Mouse (Mus musculus) hindbrain, embryonic 13.5 days (tissue): ENCODE measurements around the gene Mxd1. TPM values are rescaled to one million over a fixed set of nuclear protein-coding genes. Genes with fewer than 3 reads are reported as not detected.
A peak's percentile ranks its signal among the peaks of the same experiment; 100 is the strongest.

Source experiments
- ATAC-seq: fragments of 200-750 bp; cut with Nextera tagmentation; 2 replicates; pipeline ENCODE4 v1.8.0; 2017; ENCODE audit warnings: moderate TSS enrichment; ENCODE audit not compliant: low FRiP score
- H3K27ac ChIP-seq: fragments of 300-500 bp; sonication (generic); 2 replicates; pipeline ENCODE4 v1.5.1; 2015; ENCODE audit warnings: inconsistent platforms, mild to moderate bottlenecking, moderate library complexity
- H3K27me3 ChIP-seq: fragments of 300-500 bp; sonication (generic); 2 replicates; pipeline ENCODE4 v1.6.1; 2015; ENCODE audit warnings: mild to moderate bottlenecking, inconsistent platforms
- H3K36me3 ChIP-seq: fragments of 300-500 bp; sonication (generic); 2 replicates; pipeline ENCODE4 v1.6.1; 2015; ENCODE audit warnings: mild to moderate bottlenecking, inconsistent platforms
- H3K4me1 ChIP-seq: fragments of 300-500 bp; sonication (generic); replicated peaks from 2 replicates; pipeline ENCODE4 v1.6.1; 2015; ENCODE audit warnings: inconsistent platforms
- H3K4me2 ChIP-seq: fragments of 300-500 bp; sonication (generic); 2 replicates; pipeline ENCODE4 v1.6.1; 2015; ENCODE audit warnings: inconsistent platforms, mild to moderate bottlenecking, moderate library complexity
- H3K4me3 ChIP-seq: fragments of 300-500 bp; sonication (generic); 2 replicates; pipeline ENCODE4 v1.5.1; 2015; ENCODE audit warnings: mild to moderate bottlenecking, inconsistent platforms
- H3K9ac ChIP-seq: fragments of 300-500 bp; sonication (generic); 2 replicates; pipeline ENCODE4 v1.6.1; 2015; ENCODE audit warnings: mild to moderate bottlenecking, inconsistent platforms
- H3K9me3 ChIP-seq: fragments of 300-500 bp; sonication (generic); 2 replicates; pipeline ENCODE4 v1.6.1; 2016; ENCODE audit warnings: inconsistent platforms
- WGBS: fragments of 180-500 bp; shearing (Covaris S2); methylation state at CpG from one replicate; pipeline ENCODE4 v1.1.7; 2015; 5-methylcytosine and 5-hydroxymethylcytosine counted together
- polyA plus RNA-seq: library from polyadenylated mRNA; unstranded; fragments of >200 nt; fragmentation: Nextera tagmentation; extraction: Ambion mirVana; gene quantifications from 2 replicates; pipeline ENCODE4 v1.2.1, GENCODE M21; 2015

Gene Mxd1
- polyA plus RNA-seq, 1 experiment from 2014 or later: 23.3 TPM

DNA sequence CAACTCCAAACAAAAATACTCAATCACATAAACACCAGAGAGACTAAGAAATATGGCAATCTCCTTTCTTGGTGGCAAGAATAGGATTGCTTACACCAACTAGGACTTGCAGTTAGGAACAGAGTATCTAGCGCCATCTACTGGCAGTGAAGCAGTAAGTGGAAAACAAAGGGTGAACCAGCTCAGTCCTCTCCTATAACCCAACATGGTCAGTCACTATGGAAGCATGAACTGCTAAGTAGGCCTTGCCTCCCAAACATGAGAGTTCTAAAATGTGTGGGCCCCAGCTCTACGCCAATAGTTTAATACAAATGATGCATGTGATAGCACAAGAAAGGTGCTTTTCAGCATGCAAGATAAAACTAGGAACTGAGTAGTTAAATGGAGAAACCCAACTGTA lies 1.9 kb upstream of the Mxd1 start:
- Histone ChIP-seq H3K4me1 (peaks cover 33% of the 10 kb centered on the region), H3K9me3 (no peaks in the 10 kb centered on the region), H3K36me3 (peaks cover 40% of the 10 kb centered on the region), H3K4me3 (no peak overlapping the region), H3K9ac (no peak overlapping the region), H3K4me2 (no peak overlapping the region), H3K27ac (0 out of 2 replicates have a peak overlapping the region, but pooled peaks have one; percentile 20), H3K27me3 (no peaks in the 10 kb centered on the region)
- 13% methylated on average over 2 of the region's 2 CpGs for WGBS
- ATAC-seq: no peak

DNA sequence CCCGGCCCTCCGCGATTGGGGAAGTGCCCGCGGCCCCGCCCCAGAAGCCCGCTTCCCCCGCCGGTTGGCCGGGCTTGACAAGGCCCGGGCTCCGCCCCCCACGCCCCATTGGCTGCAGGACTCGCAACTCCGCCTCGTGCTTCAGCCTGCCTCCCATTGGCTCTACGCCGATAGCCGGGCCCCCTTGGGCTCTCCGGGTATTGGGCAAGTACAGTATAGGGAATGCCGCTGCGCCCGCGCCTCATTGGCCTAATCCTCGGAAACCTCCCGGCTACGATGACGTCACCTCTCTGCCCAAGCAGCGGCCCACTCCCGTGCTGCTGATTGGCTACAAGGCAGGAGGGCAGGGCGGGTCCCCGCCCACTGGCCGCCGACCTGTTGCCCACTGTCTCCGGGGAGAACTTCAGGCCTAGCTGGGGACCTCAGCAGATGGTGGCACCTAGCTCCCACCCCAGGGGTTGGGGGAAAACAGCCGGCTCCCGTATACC lies 323 bp upstream of the Mxd1 start:
- Histone ChIP-seq H3K9ac (peak overlapping the region; percentile 66), H3K27me3 (no peaks in the 10 kb centered on the region), H3K4me3 (peak overlapping the region; percentile 90), H3K36me3 (peaks cover 42% of the 10 kb centered on the region), H3K27ac (peak overlapping the region; percentile 79), H3K4me1 (peaks cover 35% of the 10 kb centered on the region), H3K4me2 (peak overlapping the region; percentile 82), H3K9me3 (no peaks in the 10 kb centered on the region)
- peak; percentile 100 for ATAC-seq
- under 1% methylated on average over 31 of the region's 37 CpGs for WGBS

DNA sequence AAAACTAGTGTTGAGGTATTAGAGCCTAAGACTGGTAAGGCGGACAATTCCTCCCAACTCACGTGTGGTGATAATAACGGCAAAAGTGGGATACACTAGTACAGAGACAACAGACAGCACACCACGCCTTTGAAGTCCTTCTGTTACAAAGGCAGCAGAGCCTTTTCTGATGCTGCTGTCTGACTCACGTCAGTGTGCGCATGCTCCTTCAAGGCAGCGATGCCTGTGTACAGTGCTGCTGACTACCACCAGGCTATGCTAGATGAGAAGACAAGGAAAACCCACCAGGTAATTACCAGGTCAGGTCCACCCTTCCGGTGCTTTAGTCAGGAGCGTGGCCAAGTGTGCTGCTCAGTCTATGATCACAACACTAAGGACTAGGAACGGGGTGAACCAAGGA lies 1.9 kb downstream of the Mxd1 start:
- Histone ChIP-seq H3K27ac (no peak overlapping the region), H3K36me3 (peaks cover 43% of the 10 kb centered on the region), H3K4me2 (peak overlapping the region; percentile 90), H3K4me3 (peak overlapping the region; percentile 90; the same call in 1 of the 2 replicates), H3K4me1 (peaks cover 35% of the 10 kb centered on the region), H3K27me3 (no peaks in the 10 kb centered on the region), H3K9me3 (no peaks in the 10 kb centered on the region), H3K9ac (peak overlapping the region; percentile 95; the same call in 1 of the 2 replicates)
- no peak for ATAC-seq
- WGBS: 94% methylated on average over 10 of the region's 10 CpGs

DNA sequence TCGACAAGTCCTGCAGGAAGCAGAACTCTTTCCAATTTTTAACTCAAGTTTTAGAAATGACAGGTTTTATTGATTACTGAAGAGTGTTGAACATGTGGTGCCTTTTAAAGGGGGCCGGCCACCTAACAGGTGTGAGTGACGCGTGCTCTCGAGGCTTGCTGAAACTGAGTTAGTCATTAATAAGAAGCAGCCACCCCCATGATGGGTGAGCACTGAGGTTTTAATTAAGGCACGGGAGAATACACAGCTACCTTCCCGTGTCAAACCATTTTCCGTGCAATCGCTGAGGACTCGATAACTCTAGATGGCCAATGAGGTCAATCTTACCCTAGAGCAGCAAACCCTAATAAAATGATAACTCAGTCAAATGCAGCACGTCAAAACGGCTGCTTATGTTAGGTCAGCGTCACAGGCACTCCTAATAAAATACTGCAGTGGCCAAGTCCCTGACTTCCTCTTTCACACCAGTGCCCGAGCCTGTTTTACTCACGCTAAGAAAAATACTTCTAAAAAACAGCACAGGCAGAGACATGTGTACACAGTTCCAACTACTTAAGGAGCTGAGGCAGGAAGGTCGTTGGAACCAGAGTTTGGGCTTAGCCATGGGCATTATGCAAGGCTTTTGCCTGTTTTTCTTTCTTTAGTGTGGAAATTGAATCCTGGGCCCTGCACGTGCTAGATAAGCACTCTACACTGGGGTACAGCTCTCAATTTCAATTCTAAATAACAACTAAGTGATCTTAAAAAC lies 3.2 kb downstream of the Mxd1 start:
- no peaks in the 10 kb centered on the region for H3K9me3 ChIP-seq
- peaks cover 35% of the 10 kb centered on the region for H3K4me1 ChIP-seq
- no peak overlapping the region for H3K4me2 ChIP-seq
- no peak overlapping the region for H3K27ac ChIP-seq
- 89% methylated on average over 17 of the region's 17 CpGs for WGBS
- H3K9ac ChIP-seq: peak overlapping the region; percentile 39; the same call in 1 of the 2 replicates
- no peak overlapping the region for H3K4me3 ChIP-seq
- H3K27me3 ChIP-seq: no peaks in the 10 kb centered on the region
- ATAC-seq: no peak
- peaks cover 53% of the 10 kb centered on the region for H3K36me3 ChIP-seq

DNA sequence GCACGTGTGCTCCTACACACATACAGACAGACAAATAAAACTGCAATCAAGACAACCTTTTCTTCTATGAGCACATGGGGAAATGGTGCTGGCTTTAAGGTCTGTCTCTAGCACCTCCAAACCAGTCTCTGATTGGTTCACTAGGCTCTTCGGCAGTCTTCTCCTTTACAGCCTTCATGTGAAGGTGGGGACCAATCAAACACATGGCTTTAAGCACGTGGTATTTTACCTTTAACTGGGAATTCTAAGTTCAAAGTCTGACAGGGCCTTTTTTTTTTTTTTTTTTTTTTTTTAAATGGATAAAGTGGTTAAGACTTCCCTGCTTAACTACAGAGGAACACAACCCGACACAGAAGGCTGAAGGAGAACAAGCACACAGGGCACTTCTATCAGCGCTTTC lies 3.9 kb downstream of the Mxd1 start:
- WGBS: 89% methylated on average over 5 of the region's 5 CpGs
- Histone ChIP-seq H3K4me1 (peaks cover 33% of the 10 kb centered on the region), H3K36me3 (peaks cover 60% of the 10 kb centered on the region), H3K27ac (no peak overlapping the region), H3K27me3 (no peaks in the 10 kb centered on the region), H3K4me3 (no peak overlapping the region), H3K9me3 (no peaks in the 10 kb centered on the region), H3K4me2 (no peak overlapping the region), H3K9ac (no peak overlapping the region)
- no peak for ATAC-seq

DNA sequence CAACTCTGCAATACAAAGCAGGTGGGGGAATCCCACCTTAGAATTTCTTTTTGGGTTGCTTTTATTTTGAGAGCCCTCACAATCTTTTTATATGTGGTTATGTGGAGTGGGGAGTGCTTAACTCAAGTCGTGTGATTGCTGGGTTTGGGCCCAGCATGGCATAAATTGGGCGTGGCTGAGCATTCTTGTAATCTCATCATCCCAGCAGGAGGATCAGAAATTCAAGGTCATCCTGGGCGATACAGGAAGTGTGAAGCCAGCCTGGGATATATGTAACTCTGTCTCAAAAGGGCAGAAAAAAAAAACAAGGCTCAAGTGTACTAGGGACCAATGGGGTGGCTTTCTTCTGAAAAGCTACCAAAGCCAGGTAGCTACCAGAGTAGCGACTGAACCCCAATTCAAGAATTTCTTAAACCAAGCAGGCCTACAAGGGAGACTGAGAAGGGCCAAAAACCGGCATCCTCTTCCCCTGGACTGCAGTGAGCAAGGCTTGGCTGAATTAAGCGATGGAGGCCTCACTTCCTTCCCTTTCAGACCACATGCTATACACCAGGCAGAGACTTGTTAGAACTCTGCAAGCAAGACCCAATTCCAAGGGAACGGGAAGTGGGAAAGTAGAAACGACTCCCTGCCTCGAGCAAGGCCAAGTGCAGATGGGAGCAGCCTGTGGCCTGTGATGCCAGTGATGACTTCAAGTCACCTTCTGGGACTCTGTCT lies 8.6 kb downstream of the Mxd1 start:
- H3K27ac ChIP-seq: no peak overlapping the region
- 79% methylated on average over 9 of the region's 9 CpGs for WGBS

DNA sequence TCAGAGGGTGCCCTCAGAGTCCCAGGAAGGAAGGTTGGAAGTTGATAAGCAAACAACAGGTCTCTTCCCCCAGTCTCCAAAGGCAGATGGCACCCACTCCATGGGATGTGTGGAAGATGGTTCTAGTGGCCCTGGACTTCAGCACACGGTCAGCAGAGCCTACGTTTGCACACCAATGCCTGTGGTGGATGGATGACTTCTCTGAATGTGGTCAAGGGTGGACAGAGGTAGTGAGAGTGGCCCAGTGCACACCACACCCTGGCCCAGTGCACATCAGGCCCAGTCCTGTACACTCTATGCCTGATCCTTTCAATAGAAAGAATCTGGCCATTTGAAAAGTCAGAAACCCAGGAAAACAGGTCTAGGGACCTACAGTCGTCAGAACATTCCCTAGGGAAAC lies 10.5 kb downstream of the Mxd1 start:
- no peaks in the 10 kb centered on the region for H3K9me3 ChIP-seq
- H3K27me3 ChIP-seq: no peaks in the 10 kb centered on the region
- H3K4me1 ChIP-seq: no peaks in the 10 kb centered on the region
- no peak overlapping the region for H3K4me3 ChIP-seq
- no peak overlapping the region for H3K27ac ChIP-seq
- H3K9ac ChIP-seq: no peak overlapping the region
- 91% methylated on average over 3 of the region's 3 CpGs for WGBS
- no peak overlapping the region for H3K4me2 ChIP-seq
- peaks cover 89% of the 10 kb centered on the region for H3K36me3 ChIP-seq
- no peak for ATAC-seq

More for the DNA sequence above, 8.6 kb downstream of the Mxd1 start:
- Histone ChIP-seq H3K4me1 (no peaks in the 10 kb centered on the region; the same call in 1 of the 2 replicates), H3K4me3 (no peak overlapping the region), H3K27me3 (no peaks in the 10 kb centered on the region), H3K9me3 (no peaks in the 10 kb centered on the region), H3K9ac (no peak overlapping the region), H3K36me3 (peaks cover 88% of the 10 kb centered on the region), H3K4me2 (no peak overlapping the region)
- ATAC-seq: no peak

DNA sequence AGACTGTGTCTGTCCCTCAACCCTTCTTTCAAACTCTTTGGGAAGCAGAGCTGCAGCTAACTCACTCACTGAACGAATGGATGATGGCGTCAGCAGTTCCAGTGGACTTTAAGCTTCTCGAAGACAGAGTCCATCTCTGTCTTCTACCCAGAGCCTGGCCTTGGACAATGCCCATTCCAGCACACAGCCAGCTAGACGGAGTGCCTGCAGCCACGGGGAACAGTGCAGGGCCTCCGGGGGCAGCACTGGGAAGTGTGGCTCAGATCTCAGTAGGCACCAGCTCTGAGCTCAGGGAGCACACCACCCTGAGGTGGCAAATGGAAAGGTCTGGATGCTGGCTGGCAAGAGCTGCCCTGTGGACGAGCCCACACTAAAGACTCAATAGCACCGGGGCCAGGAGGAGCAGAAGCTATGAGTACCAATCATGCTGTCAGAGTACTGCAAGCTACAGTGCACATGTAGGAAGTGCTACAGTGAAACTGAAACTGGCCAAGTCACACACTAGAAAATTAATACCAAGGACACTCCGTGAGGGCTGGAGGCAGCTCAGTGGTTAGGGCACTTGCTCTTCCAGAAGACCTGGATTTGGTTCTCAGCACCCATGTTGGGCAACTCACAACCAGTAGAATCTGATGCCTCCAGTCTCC lies 14.6 kb downstream of the Mxd1 start:
- Histone ChIP-seq H3K4me2 (no peak overlapping the region), H3K4me3 (no peak overlapping the region), H3K27me3 (no peaks in the 10 kb centered on the region), H3K4me1 (no peaks in the 10 kb centered on the region), H3K36me3 (peaks cover 89% of the 10 kb centered on the region), H3K9ac (no peak overlapping the region), H3K27ac (no peak overlapping the region), H3K9me3 (no peaks in the 10 kb centered on the region)
- ATAC-seq: no peak
- WGBS: 82% methylated on average over 9 of the region's 9 CpGs

DNA sequence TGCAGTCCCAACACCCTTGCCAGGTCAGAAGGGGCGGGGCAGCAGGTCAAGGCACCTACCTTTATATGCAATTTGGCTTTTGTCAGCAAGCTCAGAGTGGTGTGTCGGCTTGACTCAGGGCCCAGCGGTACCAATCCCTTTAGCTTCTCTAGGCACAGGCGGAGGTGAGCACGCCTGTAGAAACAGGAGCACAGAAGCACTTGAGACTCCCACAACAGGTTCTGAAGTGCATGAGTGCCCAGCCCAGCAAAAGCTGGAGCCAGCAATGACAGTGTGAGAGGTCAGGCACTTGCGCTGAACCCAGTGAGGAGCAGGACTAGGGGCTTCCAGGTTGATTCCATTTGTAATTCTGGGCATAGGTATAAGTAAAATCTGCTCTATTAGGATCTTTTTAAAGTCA lies 15.9 kb downstream of the Mxd1 start:
- no peaks in the 10 kb centered on the region for H3K9me3 ChIP-seq
- ATAC-seq: no peak
- H3K4me2 ChIP-seq: no peak overlapping the region
- no peak overlapping the region for H3K4me3 ChIP-seq
- no peak overlapping the region for H3K27ac ChIP-seq
- no peaks in the 10 kb centered on the region for H3K27me3 ChIP-seq
- no peaks in the 10 kb centered on the region for H3K4me1 ChIP-seq
- H3K9ac ChIP-seq: no peak overlapping the region
- WGBS: 91% methylated on average over 6 of the region's 6 CpGs
- peaks cover 89% of the 10 kb centered on the region for H3K36me3 ChIP-seq

DNA sequence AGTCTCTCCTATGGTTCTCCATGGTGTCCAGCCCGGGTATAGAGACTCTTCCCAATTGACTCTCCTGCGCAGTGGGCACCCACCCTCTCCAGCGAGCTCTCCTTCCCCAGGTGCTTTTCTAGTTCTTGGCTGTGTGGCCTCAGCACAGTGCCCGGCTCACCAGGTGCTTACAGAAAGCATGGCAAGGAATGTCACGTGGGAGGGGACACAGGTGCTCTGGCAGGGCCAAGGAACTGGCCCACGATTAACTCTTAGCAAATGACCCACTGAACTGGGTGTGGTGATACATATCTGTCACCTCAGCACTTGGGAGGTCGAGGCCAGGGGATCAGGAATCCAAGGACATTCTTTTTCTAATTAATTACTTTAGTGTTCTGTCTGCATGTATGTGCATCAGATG lies 22.8 kb downstream of the Mxd1 start:
- Histone ChIP-seq H3K27me3 (no peaks in the 10 kb centered on the region), H3K4me2 (no peak overlapping the region), H3K4me1 (no peaks in the 10 kb centered on the region), H3K9ac (no peak overlapping the region), H3K9me3 (no peaks in the 10 kb centered on the region), H3K4me3 (no peak overlapping the region), H3K27ac (no peak overlapping the region), H3K36me3 (peaks cover 32% of the 10 kb centered on the region)
- ATAC-seq: no peak
- WGBS: 85% methylated on average over 7 of the region's 7 CpGs

DNA sequence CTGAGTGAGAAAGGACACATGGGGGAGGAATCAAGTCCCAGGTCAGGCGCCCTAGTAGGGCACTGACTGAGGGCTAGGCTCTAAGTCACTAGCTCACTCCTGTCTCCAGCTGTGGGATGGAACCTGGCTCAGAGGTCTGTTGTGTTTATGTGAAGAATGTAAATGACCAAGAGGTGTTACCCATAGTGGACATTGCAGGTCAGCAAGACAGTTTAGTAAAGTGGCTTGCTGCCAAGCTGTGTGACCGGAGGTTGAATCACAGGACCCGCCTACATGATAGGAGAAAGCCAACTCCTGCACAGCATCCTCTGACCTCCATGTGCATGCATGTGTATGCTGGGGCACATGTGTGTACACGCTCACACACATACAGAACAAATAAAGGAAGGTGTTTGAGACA lies 23.4 kb downstream of the Mxd1 start:
- Histone ChIP-seq H3K4me1 (no peaks in the 10 kb centered on the region), H3K4me2 (no peak overlapping the region), H3K4me3 (no peak overlapping the region), H3K36me3 (peaks cover 26% of the 10 kb centered on the region), H3K27me3 (no peaks in the 10 kb centered on the region), H3K27ac (no peak overlapping the region), H3K9me3 (no peaks in the 10 kb centered on the region), H3K9ac (no peak overlapping the region)
- 82% methylated on average over 4 of the region's 4 CpGs for WGBS
- ATAC-seq: no peak

DNA sequence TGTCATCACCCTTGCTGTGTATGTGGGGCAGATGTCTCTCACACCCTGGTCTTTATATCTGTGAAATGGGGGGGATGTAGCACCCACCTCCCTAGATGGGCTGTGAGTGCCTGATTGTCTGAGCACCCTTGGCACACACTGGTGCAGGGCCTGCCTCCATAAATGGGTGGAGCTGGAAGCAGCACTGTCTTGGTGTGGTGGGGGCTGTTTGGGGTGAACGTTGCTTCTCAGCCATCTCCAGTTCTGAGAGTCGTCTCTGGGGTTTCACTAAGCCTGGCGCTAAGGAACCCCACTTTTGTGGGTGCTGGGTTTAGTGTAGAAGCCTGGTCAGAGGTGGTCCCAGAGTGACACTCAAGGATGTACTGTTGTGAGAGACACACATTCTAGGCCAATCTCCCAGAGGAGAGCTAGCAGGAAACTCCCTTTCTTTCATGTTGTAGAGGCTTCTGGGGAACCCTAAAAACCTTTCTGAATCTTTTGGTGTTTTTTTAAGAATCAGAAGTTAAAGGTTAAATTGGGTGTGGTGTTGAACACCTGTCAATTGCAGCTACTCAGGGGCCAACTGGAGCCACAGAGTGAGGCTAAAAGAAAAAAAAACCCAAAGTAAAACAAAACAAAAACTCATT lies 24.1 kb downstream of the Mxd1 start:
- H3K9ac ChIP-seq: no peak overlapping the region
- 83% methylated on average over 3 of the region's 3 CpGs for WGBS
- H3K9me3 ChIP-seq: no peaks in the 10 kb centered on the region
- H3K27me3 ChIP-seq: no peaks in the 10 kb centered on the region
- H3K4me1 ChIP-seq: no peaks in the 10 kb centered on the region
- peaks cover 19% of the 10 kb centered on the region for H3K36me3 ChIP-seq
- no peak overlapping the region for H3K4me3 ChIP-seq
- no peak for ATAC-seq
- no peak overlapping the region for H3K4me2 ChIP-seq
- H3K27ac ChIP-seq: no peak overlapping the region
